Mouse (Mus musculus): Measurements from ENCODE around the gene Flvcr2. TPM values are rescaled to one million over a fixed set of nuclear protein-coding genes. Genes with fewer than 3 reads are reported as not detected.

Gene Flvcr2
- 9.1 and 11.2 TPM in 2 replicates for polyA plus RNA-seq (2015; fragmentation: Nextera tagmentation; extraction: Ambion mirVana)

GRCm38 (mm10) chr12:85745827-85746695, at the start of gene Flvcr2:
Flvcr2 (plus strand) TSS chr12:85746539.

DNA sequence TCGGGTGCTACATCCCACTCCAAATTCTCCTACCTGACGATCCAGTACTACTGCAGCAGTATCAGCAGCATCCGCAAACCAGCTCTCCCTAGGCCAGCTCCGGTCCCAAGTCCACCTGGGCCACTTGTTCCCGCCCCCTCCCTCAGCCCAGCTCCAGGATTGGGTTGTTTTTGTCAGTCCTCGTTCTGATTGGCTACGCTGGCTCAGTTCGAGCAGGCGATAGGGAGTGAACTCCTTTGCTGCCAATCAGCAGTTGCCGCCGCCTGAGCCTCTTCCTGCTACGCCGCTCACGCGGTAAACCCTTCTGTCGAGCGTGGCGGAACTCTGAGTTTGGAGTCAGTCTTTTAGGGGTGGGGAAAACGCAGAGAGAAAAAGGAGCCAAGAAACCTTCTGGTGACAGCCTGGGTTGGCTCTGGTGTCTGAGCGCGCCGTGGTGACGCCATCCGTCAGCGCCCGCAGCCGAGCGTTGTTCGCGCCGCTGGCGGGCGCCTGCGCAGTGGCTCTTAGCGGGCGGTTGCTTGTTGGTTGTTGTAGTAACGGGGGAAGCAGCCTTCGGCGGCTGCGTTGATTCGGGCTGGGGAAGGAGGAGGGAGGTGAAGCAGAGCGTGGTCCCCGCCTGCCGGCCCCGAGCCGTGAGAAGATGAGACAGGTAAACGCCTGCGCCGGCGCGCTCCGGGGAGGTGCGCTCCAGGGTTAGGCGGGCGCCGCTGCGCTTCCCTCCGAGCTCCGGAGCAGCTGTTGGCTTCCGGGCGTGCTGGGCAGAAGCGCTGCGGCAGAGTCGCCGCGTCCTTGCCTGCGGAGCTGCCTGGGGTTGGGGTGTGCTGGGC, 78.3 kb downstream of the Flvcr2 start, which contains the start of the genes Erg28 and Ttll5:
Gene Erg28, minus strand, starts transcription at position 113 of the 827 bp plus-strand sequence.
Gene Ttll5, plus strand, starts transcription at position 222 of the 827 bp plus-strand sequence.

Small RNA genes within 50 kb of the gene (microRNA-seq; reads per million reads assigned to microRNA genes)
- gene Gm47285 = not detected

Other genes starting within 250 kb of the Flvcr2 start
- 1.4 TPM in 2 replicates for gene Jdp2, start 147.5 kb upstream of the Flvcr2 start, polyA plus RNA-seq (2015; fragmentation: Nextera tagmentation; extraction: Ambion mirVana)
- gene Batf, start 59.9 kb upstream of the Flvcr2 start, polyA plus RNA-seq (2015; fragmentation: Nextera tagmentation; extraction: Ambion mirVana) = 6.6 and 8.0 TPM in 2 replicates
- gene Erg28, start 78.0 kb downstream of the Flvcr2 start, polyA plus RNA-seq (2015; fragmentation: Nextera tagmentation; extraction: Ambion mirVana) = 87.1 and 135 TPM in 2 replicates
- 6.1 and 6.3 TPM in 2 replicates for gene Ttll5, start 78.1 kb downstream of the Flvcr2 start, polyA plus RNA-seq (2015; fragmentation: Nextera tagmentation; extraction: Ambion mirVana)

All from urinary bladder, postnatal 0 days (tissue).